Comparison of ENCODE assay signal across 18 mouse cellular contexts in genomic region chr7:112526226-112526625, GRCm38 (mm10).
"Had no signal": no experiment of that assay in that cellular context is flagged by ENCODE, and none has a peak within 500 bp of the region (broad histone marks: within the 10 kb centered on the region; RNA-seq: fewer than 3 reads in every experiment).

No protein-coding gene starts in this region.

- H3K9me3 ChIP-seq: limb, embryonic 12.5 days; liver, embryonic 13.5 days; lung, embryonic 15.5 days; midbrain, embryonic 12.5 days; neural tube, embryonic 12.5 days; stomach, embryonic 15.5 days had no signal

- H3K4me1 ChIP-seq: megakaryocyte, embryonic 14.5 days had no signal

- H3K36me3 ChIP-seq: liver, embryonic 13.5 days; lung, embryonic 15.5 days; midbrain, embryonic 12.5 days; neural tube, embryonic 12.5 days; stomach, embryonic 15.5 days had no signal

- H3K4me2 ChIP-seq: limb, embryonic 12.5 days; liver, embryonic 13.5 days; lung, embryonic 15.5 days; midbrain, embryonic 12.5 days; neural tube, embryonic 12.5 days; stomach, embryonic 15.5 days had no signal

- H3K4me3 ChIP-seq: left cerebral cortex, adult 2 months; limb, embryonic 12.5 days; liver, embryonic 13.5 days; lung, embryonic 15.5 days; megakaryocyte, embryonic 14.5 days; midbrain, embryonic 12.5 days; neural tube, embryonic 12.5 days; stomach, embryonic 15.5 days had no signal

- H3K27me3 ChIP-seq: limb, embryonic 12.5 days; liver, embryonic 13.5 days; lung, embryonic 15.5 days; megakaryocyte, embryonic 14.5 days; midbrain, embryonic 12.5 days; neural tube, embryonic 12.5 days; stomach, embryonic 15.5 days had no signal

- ATAC-seq: liver, postnatal 0 days had no signal

- DNase-seq: kidney, adult 18-20 months; kidney, postnatal 10 days; kidney, postnatal 4 days; liver; liver, embryonic 13.5 days; liver, postnatal 0 days; lung, postnatal 14 days; right cerebral cortex, postnatal 14 days; thymus, adult 2 months; thymus, postnatal 25 days had no signal

- H3K27ac ChIP-seq: left cerebral cortex, adult 2 months; limb, embryonic 12.5 days; liver, embryonic 13.5 days; lung, embryonic 15.5 days; macrophage; midbrain, embryonic 12.5 days; neural tube, embryonic 12.5 days; stomach, embryonic 15.5 days had no signal

- H3K9ac ChIP-seq: limb, embryonic 12.5 days; liver, embryonic 13.5 days; liver, postnatal 0 days; lung, embryonic 15.5 days; midbrain, embryonic 12.5 days; neural tube, embryonic 12.5 days; stomach, embryonic 15.5 days had no signal
